Mouse (Mus musculus): ENCODE results near the gene Aox2.

DNA sequence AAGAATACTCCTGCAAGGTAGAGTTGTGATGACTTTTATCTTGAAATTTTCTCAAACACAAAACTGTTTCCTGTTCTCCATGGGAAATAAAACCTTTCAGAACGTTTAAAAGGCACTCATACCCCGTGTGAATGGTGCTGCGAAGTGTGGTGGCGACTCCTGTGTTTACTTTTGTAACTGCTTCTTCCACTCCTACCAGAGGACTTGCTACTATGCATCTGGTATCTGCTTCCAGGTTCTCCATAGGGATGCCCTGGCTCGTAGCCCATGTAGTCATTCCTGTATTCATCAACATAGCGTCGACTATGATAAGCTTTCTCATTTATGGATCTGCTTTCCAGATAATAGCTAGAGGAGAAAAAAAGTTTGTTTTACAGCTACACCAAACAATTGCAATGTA is 142.8 kb downstream of the Aox2 start:
- TF ChIP-seq USF2 (conservative IDR thresholded peaks at IDR 0.05; ENCODE audit: low read depth, low read length) = no peak
- no peak for TF ChIP-seq KAT2A (IDR thresholded peaks at IDR 0.05; ENCODE audit: insufficient replicate concordance, low read length)
- no peak for TF ChIP-seq E2F4 (IDR thresholded peaks at IDR 0.05; ENCODE audit: insufficient replicate concordance, low read depth, low read length)
- TF ChIP-seq POLR2A (IDR thresholded peaks at IDR 0.05; ENCODE audit: low read depth, low read length) = no peak
- no peak for TF ChIP-seq EP300 (IDR thresholded peaks at IDR 0.05; ENCODE audit: low read length)
- TF ChIP-seq CTCF (conservative IDR thresholded peaks at IDR 0.05 in 1 of 2, IDR thresholded peaks at IDR 0.05 in 1 of 2; ENCODE audit: low read depth in 2 of 2, low read length in 2 of 2) = no peak
- no peak for TF ChIP-seq MAZ (IDR thresholded peaks at IDR 0.05; ENCODE audit: low read depth, low read length)
- no peak for TF ChIP-seq ELF1 (IDR thresholded peaks at IDR 0.05; ENCODE audit: low read depth, low read length)
- no peak for TF ChIP-seq CHD1 (IDR thresholded peaks at IDR 0.05; ENCODE audit: low read depth, low read length)
- TF ChIP-seq MAX (IDR thresholded peaks at IDR 0.05; ENCODE audit: low read length) = no peak
- no peak for TF ChIP-seq NRF1 (IDR thresholded peaks at IDR 0.05; ENCODE audit: low read depth, low read length)
- TF ChIP-seq ETS1 (conservative IDR thresholded peaks at IDR 0.05; ENCODE audit: low read depth, low read length) = no peak
- TF ChIP-seq HCFC1 (IDR thresholded peaks at IDR 0.05; ENCODE audit: low read depth, low read length) = no peak
